Mouse (Mus musculus) CH12.LX (cell line): Measurements from ENCODE around the gene Vps33b. TPM values are rescaled to one million over a fixed set of nuclear protein-coding genes. Genes with fewer than 3 reads are reported as not detected.
A peak's percentile ranks its signal among the peaks of the same experiment; 100 is the strongest.

Source experiments
- DNase-seq: peaks from one replicate; pipeline ENCODE4 v3.0.0-alpha.2; 2013; ENCODE audit errors: extremely low read depth
- H3K27ac ChIP-seq: 2 replicates; pipeline ENCODE4 v1.5.1; 2012; ENCODE audit warnings: low read depth, mild to moderate bottlenecking, control low read depth, moderate library complexity; ENCODE audit not compliant: insufficient read depth
- H3K27me3 ChIP-seq: replicated peaks from 2 replicates; pipeline ENCODE3; 2012; ENCODE audit warnings: inconsistent platforms
- H3K36me3 ChIP-seq, 2 experiments: replicated peaks in 1 of 2; 2 replicates each; pipeline versions ENCODE3 to v1.6.1; 2012; ENCODE audit warnings: inconsistent platforms in 1 of 2, low read length in 1 of 2, mild to moderate bottlenecking in 1 of 2, mixed read lengths in 1 of 2, moderate library complexity in 1 of 2; ENCODE audit not compliant: control insufficient read depth in 1 of 2, insufficient read depth in 1 of 2
- H3K4me1 ChIP-seq, 2 experiments: 2 replicates each; pipeline ENCODE4 v1.6.1; 2012; ENCODE audit warnings: inconsistent platforms in 1 of 2, moderate library complexity in 1 of 2; ENCODE audit not compliant: insufficient read depth in 2 of 2, control insufficient read depth in 1 of 2
- H3K4me2 ChIP-seq: 2 replicates; pipeline ENCODE4 v1.6.1; 2012; ENCODE audit warnings: low read depth, mild to moderate bottlenecking, control low read depth; ENCODE audit not compliant: poor library complexity, insufficient read depth, severe bottlenecking
- H3K4me3 ChIP-seq, 3 experiments: fragments of 150-350 bp in 1 of 3; sonication (generic) in 1 of 3; replicated peaks in 1 of 3; 2 replicates each; pipeline versions ENCODE3 to v1.5.1; 2011 to 2012; ENCODE audit warnings: low read depth in 2 of 3, low read length in 2 of 3, mild to moderate bottlenecking in 2 of 3, moderate library complexity in 2 of 3, control low read depth in 1 of 3, improper control_type of control experiment in 1 of 3, inconsistent platforms in 1 of 3, mixed read lengths in 1 of 3; ENCODE audit not compliant: poor library complexity in 1 of 3
- H3K79me2 ChIP-seq: replicated peaks from 2 replicates; pipeline ENCODE4 v1.6.1; 2012; ENCODE audit warnings: mild to moderate bottlenecking, moderate library complexity; ENCODE audit not compliant: control insufficient read depth, poor library complexity, insufficient read depth, severe bottlenecking; ENCODE audit errors: extremely low read depth
- H3K9ac ChIP-seq: 2 replicates; pipeline ENCODE4 v1.6.1; 2012; ENCODE audit warnings: low read depth, mild to moderate bottlenecking, control low read depth, moderate library complexity; ENCODE audit not compliant: insufficient read depth
- H3K9me3 ChIP-seq: replicated peaks from 2 replicates; pipeline ENCODE3; 2012; ENCODE audit warnings: low read length, inconsistent platforms, mixed read lengths
- BHLHE40 ChIP-seq: IDR thresholded peaks from 2 replicates; pipeline ENCODE4 v1.6.1; 2011; ENCODE audit warnings: mild to moderate bottlenecking, low read depth, low read length, improper control_type of control experiment
- CHD1 ChIP-seq: IDR thresholded peaks from 2 replicates; pipeline ENCODE4 v1.6.1; 2012; ENCODE audit warnings: low read depth, low read length, improper control_type of control experiment, inconsistent platforms
- CTCF ChIP-seq, 2 experiments: IDR thresholded peaks in 1 of 2; conservative IDR thresholded peaks in 1 of 2; 2 replicates each; pipeline ENCODE4 v1.5.1; 2011 to 2012; ENCODE audit warnings: low read depth in 2 of 2, low read length in 2 of 2, improper control_type of control experiment in 1 of 2, inconsistent platforms in 1 of 2, mild to moderate bottlenecking in 1 of 2, moderate library complexity in 1 of 2
- EP300 ChIP-seq: IDR thresholded peaks from 2 replicates; pipeline ENCODE4 v1.6.1; 2011; ENCODE audit warnings: low read length, improper control_type of control experiment
- ETS1 ChIP-seq: conservative IDR thresholded peaks from 2 replicates; pipeline ENCODE4 v1.6.1; 2012; ENCODE audit warnings: low read depth, mild to moderate bottlenecking, inconsistent platforms, low read length, improper control_type of control experiment, moderate library complexity
- GABPA ChIP-seq: IDR thresholded peaks from 2 replicates; pipeline ENCODE4 v1.6.1; 2012; ENCODE audit warnings: low read depth, low read length, improper control_type of control experiment, inconsistent platforms; ENCODE audit not compliant: insufficient replicate concordance
- MAFK ChIP-seq: IDR thresholded peaks from 2 replicates; pipeline ENCODE4 v1.6.1; 2011; ENCODE audit warnings: low read length, improper control_type of control experiment; ENCODE audit not compliant: insufficient replicate concordance
- MXI1 ChIP-seq: IDR thresholded peaks from 2 replicates; pipeline ENCODE4 v1.6.1; 2011; ENCODE audit warnings: mild to moderate bottlenecking, low read depth, low read length, improper control_type of control experiment
- NELFE ChIP-seq: IDR thresholded peaks from 2 replicates; pipeline ENCODE4 v1.6.1; 2011; ENCODE audit warnings: low read depth, low read length, improper control_type of control experiment
- NRF1 ChIP-seq: IDR thresholded peaks from 2 replicates; pipeline ENCODE4 v1.6.1; 2014; ENCODE audit warnings: low read depth, mild to moderate bottlenecking, inconsistent platforms, low read length, improper control_type of control experiment, moderate library complexity
- PAX5 ChIP-seq: IDR thresholded peaks from 2 replicates; pipeline ENCODE4 v1.6.1; 2012; ENCODE audit warnings: low read length, inconsistent platforms, mixed read lengths
- POLR2A ChIP-seq: IDR thresholded peaks from 2 replicates; pipeline ENCODE4 v1.6.1; 2011; ENCODE audit warnings: low read depth, mild to moderate bottlenecking, improper control_type of control experiment, low read length
- RAD21 ChIP-seq: IDR thresholded peaks from 2 replicates; pipeline ENCODE4 v1.6.1; 2011; ENCODE audit warnings: low read depth, mild to moderate bottlenecking, low read length, improper control_type of control experiment, moderate library complexity
- SIN3A ChIP-seq: IDR thresholded peaks from 2 replicates; pipeline ENCODE4 v1.6.1; 2012; ENCODE audit warnings: low read length, improper control_type of control experiment, inconsistent platforms
- TBP ChIP-seq: conservative IDR thresholded peaks from 2 replicates; pipeline ENCODE4 v1.6.1; 2011; ENCODE audit warnings: low read depth, low read length, improper control_type of control experiment
- USF1 ChIP-seq: IDR thresholded peaks from 2 replicates; pipeline ENCODE4 v1.6.1; 2014; ENCODE audit warnings: low read depth, mild to moderate bottlenecking, inconsistent platforms, low read length, improper control_type of control experiment
- USF2 ChIP-seq: conservative IDR thresholded peaks from 2 replicates; pipeline ENCODE4 v1.6.1; 2011; ENCODE audit warnings: low read depth, low read length, improper control_type of control experiment
- ZC3H11A ChIP-seq: IDR thresholded peaks from 2 replicates; pipeline ENCODE4 v1.6.1; 2012; ENCODE audit warnings: low read depth, mild to moderate bottlenecking, inconsistent platforms, low read length, improper control_type of control experiment
- ZMIZ1 ChIP-seq: IDR thresholded peaks from 2 replicates; pipeline ENCODE4 v1.6.1; 2012; ENCODE audit warnings: low read depth, mild to moderate bottlenecking, inconsistent platforms, low read length, improper control_type of control experiment
- dilution Hi-C: fragments of 300-500 bp; cut with MboI; formaldehyde crosslinking; loops from 2 replicates; pipeline ENCODE4 v1.14.3; 2020; ENCODE audit warnings: low sequenced_read_pairs; ENCODE audit not compliant: extremely low pct_unique_long_range_greater_than_20kb, extremely low pct_ligation_motif_present
- in situ Hi-C: fragments of 300-500 bp; cut with MboI; formaldehyde crosslinking; loops from 3 replicates; pipeline ENCODE4 v1.14.3; 2019; ENCODE audit warnings: low sequenced_read_pairs, low pct_ligation_motif_present, low pct_unique_long_range_greater_than_20kb, mixed read lengths
- polyA plus RNA-seq: library from polyadenylated mRNA; unstranded; fragments of >175 nt; gene quantifications from 2 replicates; pipeline ENCODE4 v1.2.1, GENCODE M21; 2012; ENCODE audit warnings: low read depth; ENCODE audit not compliant: insufficient read length
- total RNA-seq, 2 experiments: library from RNA; depleted of rRNA; stranded (reverse); fragments of 300-350 nt in 1 of 2; fragments of >200 nt in 1 of 2; gene quantifications; 2 replicates each; pipeline ENCODE4 v1.2.3; 2012 to 2014

Gene Vps33b
- total and polyA plus RNA-seq, 3 experiments: 15.5 to 23.2 (median 16.6) TPM

- DNase-seq: no peak
- no peak for TF ChIP-seq PAX5
- in situ Hi-C loops (no loop called here), dilution Hi-C loops (no loop called here)
- Histone ChIP-seq H3K4me3 (no peak overlapping the region), H3K9me3 (no peaks in the 10 kb centered on the region), H3K4me1 (no peaks in the 10 kb centered on the region), H3K27me3 (no peaks in the 10 kb centered on the region), H3K4me2 (no peak overlapping the region), H3K36me3 (peaks cover 76 to 84% of the 10 kb centered on the region in 2 experiments), H3K79me2 (no peaks in the 10 kb centered on the region), H3K9ac (no peak overlapping the region), H3K27ac (no peak overlapping the region)
These were observed 48.2 kb upstream of the Vps33b start for GRCm38 (mm10) chr7:80221179-80221750.

- Histone ChIP-seq H3K79me2 (peaks cover 3% of the 10 kb centered on the region; the same call in 1 of the 2 replicates), H3K9me3 (no peaks in the 10 kb centered on the region), H3K27ac (no peak overlapping the region), H3K9ac (no peak overlapping the region), H3K4me2 (no peak overlapping the region), H3K27me3 (no peaks in the 10 kb centered on the region), H3K4me1 (peaks cover 16 to 23% of the 10 kb centered on the region in 2 experiments; a peak in 3 of 4 replicates), H3K36me3 (peaks cover 51 to 55% of the 10 kb centered on the region in 2 experiments), H3K4me3 (no peak overlapping the region)
- dilution Hi-C loops: no loop called here
- in situ Hi-C loops: no loop called here
- no peak for DNase-seq
- no peak for TF ChIP-seq GABPA
- TF ChIP-seq TBP: no peak
- TF ChIP-seq ZC3H11A: no peak
- peak in 1 of 2 experiments; percentile 34; a peak in 1 of 4 replicates for TF ChIP-seq CTCF (conservative IDR thresholded peaks at IDR 0.05 in 1 of 2, IDR thresholded peaks at IDR 0.05 in 1 of 2; ENCODE audit: low read depth in 2 of 2, low read length in 2 of 2)
- TF ChIP-seq, all 38 proteins: peak for 1
These were observed 42.4 kb upstream of the Vps33b start for GRCm38 (mm10) chr7:80227065-80227464.

- Histone ChIP-seq H3K4me2 (0 out of 2 replicates have a peak overlapping the region, but pooled peaks have one; percentile 90), H3K36me3 (peaks cover 25 to 32% of the 10 kb centered on the region in 2 experiments), H3K79me2 (peaks cover 5% of the 10 kb centered on the region; the same call in 1 of the 2 replicates), H3K9ac (no peak overlapping the region), H3K27ac (no peak overlapping the region), H3K4me3 (no peak overlapping the region), H3K4me1 (peaks cover 16 to 33% of the 10 kb centered on the region in 2 experiments; a peak in 3 of 4 replicates), H3K9me3 (no peaks in the 10 kb centered on the region), H3K27me3 (no peaks in the 10 kb centered on the region)
- in situ Hi-C loops (no loop called here), dilution Hi-C loops (no loop called here)
- TF ChIP-seq PAX5 (no peak), CHD1 (no peak), BHLHE40 (no peak), POLR2A (no peak), NELFE (no peak), ZMIZ1 (no peak), RAD21 (no peak), SIN3A (no peak), ETS1 (no peak), EP300 (no peak), USF2 (no peak), MXI1 (no peak), ZC3H11A (no peak), NRF1 (no peak), MAFK (no peak), USF1 (no peak)
- DNase-seq: no peak
These were observed 39.3 kb upstream of the Vps33b start for GRCm38 (mm10) chr7:80230196-80230595.
